Mouse (Mus musculus): ENCODE data around the gene Sipa1.
A peak's percentile ranks its signal among the peaks of the same experiment; 100 is the strongest.
"Not testable (repeated sequence)": the region's sequence is repeated elsewhere in the genome, so short reads cannot be mapped to it uniquely, and the experiment has no call there.

The Sipa1 gene

DNA sequence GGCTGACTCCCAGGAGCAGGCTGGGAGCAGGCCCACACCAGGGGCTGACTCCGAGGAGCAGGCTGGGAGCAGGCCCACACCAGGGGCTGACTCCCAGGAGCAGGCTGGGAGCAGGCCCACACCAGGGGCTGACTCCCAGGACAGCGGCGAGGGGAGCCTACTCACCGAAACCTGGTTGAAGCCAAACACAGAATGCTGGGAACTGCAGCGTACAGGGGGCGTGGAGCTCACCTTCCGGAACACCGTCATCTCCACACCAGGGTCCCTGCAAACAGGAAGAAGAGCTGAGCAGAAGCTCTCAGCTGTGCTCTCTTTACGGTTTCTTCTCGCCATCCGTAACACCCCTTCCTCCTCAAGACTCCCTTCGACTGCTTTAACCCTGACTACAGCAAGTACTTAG lies 23.4 kb upstream of the Sipa1 start:
- DNase-seq (ENCODE audit: low read depth, low spot score), result not testable (repeated sequence)

DNA sequence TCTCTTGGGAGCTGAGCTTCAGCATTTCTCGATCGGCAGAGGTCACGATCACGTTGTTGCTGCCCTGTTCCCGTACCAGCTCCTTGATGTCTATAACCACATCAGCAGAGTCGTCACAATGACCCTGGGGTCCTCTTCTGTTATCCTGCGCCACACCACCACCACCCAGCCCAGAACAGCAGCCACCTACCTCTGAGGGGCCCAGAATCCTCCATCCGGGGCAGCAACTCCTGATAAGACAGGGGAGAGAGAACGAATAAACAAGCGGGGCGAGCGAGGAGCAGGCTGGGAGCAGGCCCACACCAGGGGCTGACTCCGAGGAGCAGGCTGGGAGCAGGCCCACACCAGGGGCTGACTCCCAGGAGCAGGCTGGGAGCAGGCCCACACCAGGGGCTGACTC lies 22.9 kb upstream of the Sipa1 start:
- DNase-seq (ENCODE audit: low read depth, low spot score), result no peak

DNA sequence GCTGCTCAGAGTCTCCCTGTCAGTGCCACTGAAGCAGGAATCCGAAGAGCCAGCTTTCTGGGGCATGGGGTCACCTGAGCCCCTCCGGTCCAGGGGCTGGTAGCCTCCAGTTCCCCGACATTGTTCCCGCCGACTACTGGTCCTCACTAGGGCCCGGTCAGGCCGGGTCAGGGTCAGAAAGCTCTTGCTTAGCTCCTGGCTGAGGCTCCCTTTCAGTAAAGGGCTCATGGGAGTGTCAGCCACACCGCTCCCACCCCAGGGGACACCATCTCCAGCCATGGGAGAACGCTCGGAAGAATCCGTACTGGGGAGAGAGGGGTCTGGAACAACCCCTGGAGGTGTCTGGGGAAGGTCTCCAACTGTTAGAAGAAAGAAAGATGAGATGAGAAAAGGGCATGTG lies 22.4 kb upstream of the Sipa1 start:
- DNase-seq (ENCODE audit: low read depth, low spot score), result no peak

DNA sequence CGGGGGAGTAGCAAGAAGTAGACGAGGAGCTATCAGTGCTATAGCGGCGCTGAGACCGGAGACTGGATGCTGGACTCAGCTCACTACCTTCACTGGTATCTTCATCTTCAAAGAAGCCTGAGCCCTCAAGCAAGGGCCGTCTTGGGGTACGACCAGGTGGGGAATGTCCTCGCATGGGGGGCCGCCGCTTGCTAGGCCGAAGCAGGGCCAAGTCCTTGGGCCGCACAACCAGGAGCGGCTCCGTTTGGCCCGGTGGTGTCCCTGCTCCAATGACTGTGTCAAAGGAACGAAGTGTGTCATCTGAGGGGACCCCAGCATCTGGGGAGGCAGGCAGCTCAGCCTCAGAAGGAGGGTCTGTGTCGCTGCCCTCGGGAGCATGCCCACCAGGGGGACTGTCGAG lies 21.9 kb upstream of the Sipa1 start:
- DNase-seq (ENCODE audit: low read depth, low spot score), result no peak

DNA sequence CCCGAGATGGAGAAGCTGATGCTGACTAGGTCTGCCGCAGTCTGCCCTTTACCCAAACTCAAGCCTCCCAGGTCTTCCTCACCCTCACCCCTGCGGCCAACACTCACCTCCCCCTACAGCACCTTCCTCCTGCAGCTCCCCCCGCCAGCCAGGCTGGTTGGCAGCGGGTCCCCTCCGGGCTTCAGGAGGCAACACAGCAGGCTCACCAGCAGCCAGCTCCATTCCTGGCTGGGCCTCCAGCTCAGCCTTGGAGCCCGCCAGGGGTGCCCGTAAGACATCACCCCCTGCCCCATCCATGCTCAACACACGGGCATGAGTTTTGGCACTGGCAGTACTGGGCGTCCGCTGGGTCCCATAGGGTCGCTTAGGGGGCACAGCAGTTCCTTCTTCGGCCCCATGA lies 21.5 kb upstream of the Sipa1 start:
- no peak for DNase-seq (ENCODE audit: low read depth, low spot score)

GRCm38 (mm10) chr19:5684236-5684635 lies 20.7 kb upstream of the Sipa1 start:
- DNase-seq (ENCODE audit: low read depth, low spot score), result no peak

DNA sequence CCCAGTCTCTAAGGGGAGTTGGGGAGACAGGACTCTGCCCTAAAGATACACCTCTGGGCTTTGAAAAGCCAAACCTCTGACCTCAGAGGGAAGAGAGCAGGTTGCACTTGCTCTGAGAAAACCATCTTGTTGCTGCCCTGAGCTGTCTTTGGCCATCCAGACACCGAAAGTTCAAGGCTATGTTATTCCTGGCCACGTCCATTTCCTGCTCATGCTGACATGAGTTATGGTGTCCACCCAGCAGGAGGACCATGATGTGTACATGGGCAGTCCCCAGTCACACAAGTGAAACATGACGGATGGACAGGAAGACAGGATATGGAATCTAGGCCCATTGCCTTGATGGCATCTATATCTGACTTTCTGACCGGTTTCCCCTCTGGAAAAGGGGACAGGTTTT lies 16.9 kb upstream of the Sipa1 start:
- no peak for DNase-seq (ENCODE audit: low read depth, low spot score)

DNA sequence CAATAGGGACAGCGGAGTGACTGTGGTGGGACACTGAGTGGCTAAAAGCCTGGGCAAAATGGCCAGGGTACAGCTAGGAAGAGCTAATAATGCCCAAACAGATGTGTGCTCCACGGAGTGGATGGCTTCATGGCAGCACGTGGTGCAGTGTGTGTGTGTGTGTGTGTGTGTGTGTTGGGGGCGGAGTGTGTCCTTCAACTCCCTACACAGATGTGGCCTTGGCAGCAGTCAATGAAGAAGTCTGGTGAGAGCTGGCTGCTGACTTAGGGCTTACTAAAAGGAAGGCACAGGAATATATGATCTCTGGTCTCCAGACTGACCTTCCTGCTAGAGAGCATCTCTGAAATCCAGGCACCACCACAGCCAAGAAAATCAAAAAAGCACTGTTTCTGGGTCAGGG lies 4.9 kb upstream of the Sipa1 start:
- no peak for DNase-seq (ENCODE audit: low read depth, low spot score)

GRCm38 (mm10) chr19:5666386-5666785 lies 2.9 kb upstream of the Sipa1 start:
- DNase-seq (ENCODE audit: low read depth, low spot score), result no peak

GRCm38 (mm10) chr19:5665465-5665864 lies 2.0 kb upstream of the Sipa1 start:
- DNase-seq (ENCODE audit: low read depth, low spot score), result no peak

DNA sequence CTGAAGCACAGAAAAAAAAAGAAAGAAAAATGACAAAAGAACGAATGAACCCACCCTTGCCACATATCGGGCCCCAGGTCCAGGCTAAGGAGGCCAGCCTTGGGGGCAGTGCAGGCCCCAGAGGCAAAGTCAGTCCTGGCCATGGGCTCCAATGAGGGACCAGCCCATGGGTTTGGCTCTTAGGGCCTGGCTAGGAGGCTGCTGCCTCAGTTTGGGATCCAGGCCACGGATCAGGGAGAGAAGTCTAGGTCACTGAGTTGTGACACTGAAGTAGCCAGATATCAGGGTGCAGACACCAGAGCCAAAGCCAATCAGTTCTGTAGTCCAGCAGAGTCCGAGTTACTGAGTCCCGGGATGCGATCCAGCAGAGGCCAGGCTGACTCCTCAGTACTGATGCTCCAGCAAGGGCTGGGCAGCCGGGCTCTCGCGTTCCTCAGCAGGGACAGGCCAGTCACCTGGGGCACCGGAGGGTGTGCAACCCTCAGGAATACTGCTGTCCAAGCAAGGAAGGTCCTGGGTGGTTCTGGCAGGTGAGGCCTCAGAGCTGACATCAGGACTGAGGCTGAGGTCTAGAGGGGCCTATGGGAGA lies 1.3 kb upstream of the Sipa1 start:
- no peak for DNase-seq (ENCODE audit: low read depth, low spot score)

GRCm38 (mm10) chr19:5662310-5662709 lies 1.2 kb downstream of the Sipa1 start:
- no peak for DNase-seq (ENCODE audit: low read depth, low spot score)

DNA sequence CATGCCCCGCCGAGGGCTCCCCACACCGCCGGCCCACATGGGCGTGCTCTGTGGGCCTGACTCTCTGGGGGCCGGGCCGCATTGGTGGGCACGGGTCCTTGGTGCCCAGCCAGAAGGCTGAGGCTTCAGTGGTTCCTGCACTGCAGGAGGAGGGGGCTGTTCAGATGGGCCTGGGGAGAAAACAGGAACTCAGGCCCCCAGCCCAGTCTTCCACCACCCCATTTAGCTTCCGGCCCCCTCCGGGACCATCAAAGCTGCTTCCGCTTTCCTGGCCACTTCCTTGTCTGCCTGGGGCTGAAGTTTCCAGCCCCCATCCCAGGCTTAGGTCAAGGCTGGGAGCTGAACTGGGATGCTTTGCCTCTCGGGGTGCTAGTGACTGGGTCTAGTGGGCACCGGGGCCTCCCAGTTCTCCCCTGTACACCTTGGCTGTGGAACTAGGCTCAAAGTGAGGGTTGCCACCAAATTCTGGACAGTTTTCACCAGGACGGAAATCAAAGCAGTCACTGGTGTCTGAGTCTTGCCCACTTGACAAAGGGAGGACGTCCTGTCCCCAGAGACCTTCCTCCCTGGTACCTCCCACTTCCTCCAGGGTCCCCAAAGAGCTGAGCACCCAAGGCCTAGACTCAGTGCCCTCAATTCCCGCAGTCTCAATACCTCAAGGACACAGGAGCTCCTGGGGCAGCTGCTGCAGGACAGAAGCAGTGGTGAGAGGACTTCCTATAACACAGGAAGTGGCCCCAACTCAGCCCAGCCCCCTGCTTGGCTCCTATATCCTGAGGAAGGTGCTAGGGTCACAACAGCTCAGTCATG lies 2.4 kb downstream of the Sipa1 start:
- DNase-seq (ENCODE audit: low read depth, low spot score), result no peak

- DNase-seq (ENCODE audit: low read depth, low spot score), result no peak
These were observed 8.7 kb downstream of the Sipa1 start for GRCm38 (mm10) chr19:5654720-5655298.

DNA sequence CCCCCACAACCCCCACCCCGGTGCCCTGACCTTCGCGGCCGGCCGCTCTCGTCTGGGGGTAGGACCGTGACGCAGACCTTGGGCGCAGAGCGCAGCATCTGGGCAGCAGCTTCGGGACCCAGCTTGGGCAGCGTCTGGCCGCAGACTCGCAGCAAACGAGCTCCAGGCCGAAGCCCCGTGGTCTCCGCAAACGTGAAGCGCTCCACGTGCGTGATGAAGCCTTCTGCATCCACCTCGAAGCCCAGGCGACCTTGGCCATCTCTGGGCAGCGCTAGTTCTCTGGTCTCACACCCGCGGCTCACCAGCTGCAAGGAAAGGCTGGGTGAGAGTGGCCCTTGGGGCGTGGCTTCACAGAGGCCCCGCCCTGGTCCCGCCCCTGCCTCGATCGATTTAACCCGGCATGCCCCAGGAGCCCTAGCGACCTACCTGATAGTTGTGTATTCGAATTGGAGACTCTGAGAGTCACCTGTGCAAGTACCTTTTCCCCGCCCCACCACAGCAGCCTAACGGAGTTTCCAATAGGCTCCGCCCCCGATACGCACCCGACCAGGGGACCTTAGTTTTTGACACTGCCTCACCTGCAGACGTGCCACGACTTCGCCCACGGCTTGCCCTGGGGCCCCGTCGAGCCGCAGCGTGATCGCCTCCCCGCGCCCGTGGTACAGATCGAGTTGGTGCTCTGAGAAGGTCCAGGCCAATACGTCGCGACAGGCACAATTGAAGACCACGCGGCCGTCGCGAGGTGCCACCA lies 9.4 kb downstream of the Sipa1 start:
- DNase-seq (ENCODE audit: low read depth, low spot score), result peak; percentile 51

DNA sequence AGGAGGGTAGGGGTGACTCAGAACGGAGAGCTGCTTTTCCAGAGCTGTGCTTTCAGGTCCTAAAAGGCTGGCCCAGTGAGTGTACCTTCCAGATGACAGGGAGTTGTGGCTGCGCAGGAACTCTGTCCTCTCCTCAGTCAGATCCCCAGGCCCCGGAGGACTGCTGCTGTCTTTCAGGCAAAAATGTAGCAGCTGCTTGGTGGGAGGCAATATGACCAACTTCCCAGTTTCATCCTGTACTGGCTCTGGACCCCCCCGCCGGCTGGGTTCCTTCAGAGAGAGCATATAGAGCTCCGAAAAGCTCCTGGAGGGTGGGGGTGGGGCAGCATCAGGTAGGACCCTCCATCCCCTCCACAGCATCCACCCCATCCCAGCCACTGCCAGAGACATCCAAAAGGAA lies 10.9 kb downstream of the Sipa1 start:
- no peak for DNase-seq (ENCODE audit: low read depth, low spot score)

- DNase-seq (ENCODE audit: low read depth, low spot score), result no peak
These were observed 11.8 kb downstream of the Sipa1 start for GRCm38 (mm10) chr19:5651502-5652274.

GRCm38 (mm10) chr19:5649298-5649741 lies 14.2 kb downstream of the Sipa1 start:
- no peak for DNase-seq (ENCODE audit: low read depth, low spot score)

- DNase-seq (ENCODE audit: low read depth, low spot score), result peak; percentile 85
These were observed 14.9 kb downstream of the Sipa1 start for GRCm38 (mm10) chr19:5648401-5649297.

GRCm38 (mm10) chr19:5647791-5648190 lies 15.7 kb downstream of the Sipa1 start:
- no peak for DNase-seq (ENCODE audit: low read depth, low spot score)

Data from mesoderm, embryonic 11.5 days (tissue).